ENCODE assay signal across 8 mouse cellular contexts in the genomic region with DNA sequence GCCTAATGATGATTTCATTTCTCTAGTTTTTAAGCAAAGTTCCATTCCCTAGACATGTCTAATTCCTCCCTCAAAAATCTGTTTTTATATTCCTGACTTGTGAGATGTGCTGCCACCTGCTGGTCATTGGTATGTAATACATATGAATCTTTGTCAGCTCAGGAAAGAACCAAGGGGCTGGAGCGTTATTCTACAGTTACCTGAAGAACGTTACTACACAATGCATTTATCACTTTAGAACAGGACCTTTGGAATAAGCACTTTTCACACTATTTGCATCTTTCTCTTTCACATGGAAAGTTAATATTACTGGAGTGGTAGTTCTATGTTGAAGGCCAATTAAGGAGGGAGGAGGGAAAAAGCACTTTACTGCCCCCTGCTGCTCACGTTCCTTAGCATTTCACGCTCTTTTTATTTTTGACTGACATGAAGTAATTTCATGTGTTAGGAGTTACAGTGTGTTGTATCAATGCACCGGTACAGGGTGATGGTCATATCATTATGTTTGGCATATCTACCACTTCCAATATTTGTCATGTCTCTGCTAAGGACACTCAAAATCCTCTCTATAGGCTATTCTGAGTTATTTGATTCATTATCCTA. TPM values are rescaled to one million over a fixed set of nuclear protein-coding genes. Genes with fewer than 3 reads are reported as not detected.
DNase-seq lines count a peak whose midpoint lies in the region; ATAC-seq lines count a peak whose summit lies in the region.

No protein-coding gene starts in this region.

- no peak for ATAC-seq in limb, embryonic 15.5 days (ENCODE audit: insufficient number of reproducible peaks, low FRiP score, low TSS enrichment, low read depth)
- peak; percentile 83 for ATAC-seq in midbrain, embryonic 16.5 days
- ATAC-seq in stomach, embryonic 16.5 days (ENCODE audit: insufficient read depth, low FRiP score): no peak

- no peak overlapping the region for H3K9ac ChIP-seq in limb, embryonic 15.5 days
- H3K9ac ChIP-seq in midbrain, embryonic 16.5 days (ENCODE audit: low read depth, low read length): no peak overlapping the region
- H3K9ac ChIP-seq in stomach, embryonic 16.5 days (ENCODE audit: low read length): no peak overlapping the region

- H3K27me3 ChIP-seq in heart, embryonic 10.5 days (ENCODE audit: insufficient read depth, poor library complexity, severe bottlenecking): no peaks in the 10 kb centered on the region
- H3K27me3 ChIP-seq in limb, embryonic 15.5 days: no peaks in the 10 kb centered on the region
- peaks cover 5% of the 10 kb centered on the region; the same call in 1 of the 2 replicates for H3K27me3 ChIP-seq in midbrain, embryonic 16.5 days (ENCODE audit: control insufficient read depth, insufficient read depth, low read depth, low read length)
- H3K27me3 ChIP-seq in stomach, embryonic 16.5 days (ENCODE audit: control insufficient read depth, insufficient read depth, low read length): no peaks in the 10 kb centered on the region

- 6% methylated on average over 5 of the region's 5 CpGs for WGBS in heart, embryonic 10.5 days
- WGBS in limb, embryonic 15.5 days: 3% methylated on average over 5 of the region's 5 CpGs
- 7% methylated on average over 5 of the region's 5 CpGs for WGBS in midbrain, embryonic 16.5 days
- 4% methylated on average over 5 of the region's 5 CpGs for WGBS in stomach, embryonic 16.5 days

- no peaks in the 10 kb centered on the region for H3K36me3 ChIP-seq in heart, embryonic 10.5 days
- no peaks in the 10 kb centered on the region for H3K36me3 ChIP-seq in limb, embryonic 15.5 days
- H3K36me3 ChIP-seq in midbrain, embryonic 16.5 days (ENCODE audit: control insufficient read depth, insufficient read depth, low read length): no peaks in the 10 kb centered on the region
- H3K36me3 ChIP-seq in stomach, embryonic 16.5 days (ENCODE audit: control insufficient read depth, insufficient read depth, low read length): no peaks in the 10 kb centered on the region

- H3K9me3 ChIP-seq in heart, embryonic 10.5 days: no peaks in the 10 kb centered on the region
- no peaks in the 10 kb centered on the region for H3K9me3 ChIP-seq in limb, embryonic 15.5 days
- no peaks in the 10 kb centered on the region for H3K9me3 ChIP-seq in midbrain, embryonic 16.5 days (replicated peaks; ENCODE audit: control insufficient read depth, low read length, poor library complexity, severe bottlenecking)
- no peaks in the 10 kb centered on the region for H3K9me3 ChIP-seq in stomach, embryonic 16.5 days (replicated peaks; ENCODE audit: control insufficient read depth, low read length)

- peak; percentile 83 for DNase-seq in A20 (ENCODE audit: low read depth, low spot score)
- peak; percentile 29 for DNase-seq in WW6 (ENCODE audit: low read depth, low spot score)
- peak; percentile 78 for DNase-seq in embryo, embryonic 9.5 days (ENCODE audit: extremely low spot score)
- no peak for DNase-seq in heart, embryonic 10.5 days (ENCODE audit: low spot score)
- peak; percentile 79 for DNase-seq in kidney, adult 9 months

- H3K4me3 ChIP-seq in heart, embryonic 10.5 days: peak overlapping the region; percentile 31; the same call in 1 of the 2 replicates
- no peak overlapping the region for H3K4me3 ChIP-seq in limb, embryonic 15.5 days
- no peak overlapping the region for H3K4me3 ChIP-seq in midbrain, embryonic 16.5 days (ENCODE audit: low read depth, low read length)
- peak overlapping the region; percentile 18; the same call in 1 of the 2 replicates for H3K4me3 ChIP-seq in stomach, embryonic 16.5 days (replicated peaks; ENCODE audit: low read length)

- H3K4me1 ChIP-seq in heart, embryonic 10.5 days: peaks cover 17% of the 10 kb centered on the region
- peaks cover 2% of the 10 kb centered on the region; the same call in 1 of the 2 replicates for H3K4me1 ChIP-seq in limb, embryonic 15.5 days
- H3K4me1 ChIP-seq in midbrain, embryonic 16.5 days (ENCODE audit: control insufficient read depth, insufficient read depth, low read length): no peaks in the 10 kb centered on the region
- peaks cover 4% of the 10 kb centered on the region; the same call in 1 of the 2 replicates for H3K4me1 ChIP-seq in stomach, embryonic 16.5 days (ENCODE audit: control insufficient read depth, insufficient read depth, low read length)

- H3K27ac ChIP-seq in heart, embryonic 10.5 days: no peak overlapping the region
- H3K27ac ChIP-seq in limb, embryonic 15.5 days: no peak overlapping the region
- no peak overlapping the region for H3K27ac ChIP-seq in midbrain, embryonic 16.5 days (ENCODE audit: low read length)
- H3K27ac ChIP-seq in stomach, embryonic 16.5 days (ENCODE audit: low read length): no peak overlapping the region

- H3K4me2 ChIP-seq in limb, embryonic 15.5 days: 0 out of 2 replicates have a peak overlapping the region, but pooled peaks have one; percentile 11
- H3K4me2 ChIP-seq in midbrain, embryonic 16.5 days (ENCODE audit: low read length): peak overlapping the region; percentile 48
- H3K4me2 ChIP-seq in stomach, embryonic 16.5 days (ENCODE audit: low read depth, low read length): peak overlapping the region; percentile 43

RNA-seq across cellular contexts. Expression of gene Mtap, which starts 7.5 kb away (rescaled TPM):
- 80.2 and 95.0 TPM in 2 replicates for polyA plus RNA-seq in heart, embryonic 10.5 days (2016; fragmentation: Nextera tagmentation; extraction: Ambion mirVana)
- polyA plus RNA-seq in limb, embryonic 15.5 days (2015; fragmentation: Nextera tagmentation; extraction: Ambion mirVana): 64.4 and 68.1 TPM in 2 replicates
- 16.6 and 18.5 TPM in 2 replicates for polyA plus RNA-seq in midbrain, embryonic 16.5 days (2015; fragmentation: Nextera tagmentation; extraction: Ambion mirVana)
- 52.3 and 53.8 TPM in 2 replicates for polyA plus RNA-seq in stomach, embryonic 16.5 days (2015; fragmentation: Nextera tagmentation; extraction: Ambion mirVana)

Comparison
In these comparisons a context has a peak if more than half of its experiments do, and no peak if none do; other contexts are left out.
1. H3K4me3 ChIP-seq: peak in heart, embryonic 10.5 days (single experiment) and stomach, embryonic 16.5 days (single experiment); none in limb, embryonic 15.5 days (single experiment) and midbrain, embryonic 16.5 days (single experiment).
2. Peak in every context shown above with its lines, with median percentiles within 50 percentile points of each other: H3K4me2 ChIP-seq.